Mouse (Mus musculus): ENCODE data around the gene Ndel1. TPM values are rescaled to one million over a fixed set of nuclear protein-coding genes. Genes with fewer than 3 reads are reported as not detected.

Ndel1 gene
- polyA plus RNA-seq, 1 experiment, result 102 TPM

- H3K4me3 ChIP-seq (ENCODE audit: insufficient read depth, low read length), result no peak overlapping the region
- no peaks in the 10 kb centered on the region for H3K4me1 ChIP-seq (ENCODE audit: control insufficient read depth, insufficient read depth, low read length)
- H3K27ac ChIP-seq (ENCODE audit: insufficient read depth, low read length), result no peak overlapping the region
- TF ChIP-seq CTCF (IDR thresholded peaks at IDR 0.05; ENCODE audit: extremely low read depth, insufficient read depth, low read length) (no peak), POLR2A (IDR thresholded peaks at IDR 0.05; ENCODE audit: extremely low read depth, insufficient read depth, low read length) (no peak)
These were observed 84.4 kb downstream of the Ndel1 start for GRCm38 (mm10) chr11:68787222-68787621.

- TF ChIP-seq CTCF (IDR thresholded peaks at IDR 0.05; ENCODE audit: extremely low read depth, insufficient read depth, low read length) (no peak), POLR2A (IDR thresholded peaks at IDR 0.05; ENCODE audit: extremely low read depth, insufficient read depth, low read length) (no peak)
- H3K27ac ChIP-seq (ENCODE audit: insufficient read depth, low read length), result no peak overlapping the region
- no peak overlapping the region for H3K4me3 ChIP-seq (ENCODE audit: insufficient read depth, low read length)
- no peaks in the 10 kb centered on the region for H3K4me1 ChIP-seq (ENCODE audit: control insufficient read depth, insufficient read depth, low read length)
These were observed 85.8 kb downstream of the Ndel1 start for GRCm38 (mm10) chr11:68785813-68786212.

GRCm38 (mm10) chr11:68782336-68782735, 89.3 kb downstream of the Ndel1 start:
- TF ChIP-seq CTCF (IDR thresholded peaks at IDR 0.05; ENCODE audit: extremely low read depth, insufficient read depth, low read length) (no peak), POLR2A (IDR thresholded peaks at IDR 0.05; ENCODE audit: extremely low read depth, insufficient read depth, low read length) (no peak)
- H3K4me3 ChIP-seq (ENCODE audit: insufficient read depth, low read length), result no peak overlapping the region
- peaks cover 6% of the 10 kb centered on the region for H3K4me1 ChIP-seq (ENCODE audit: control insufficient read depth, insufficient read depth, low read length)
- no peak overlapping the region for H3K27ac ChIP-seq (ENCODE audit: insufficient read depth, low read length)

- H3K4me1 ChIP-seq (ENCODE audit: control insufficient read depth, insufficient read depth, low read length), result peaks cover 6% of the 10 kb centered on the region
- TF ChIP-seq CTCF (IDR thresholded peaks at IDR 0.05; ENCODE audit: extremely low read depth, insufficient read depth, low read length), result no peak
- TF ChIP-seq POLR2A (IDR thresholded peaks at IDR 0.05; ENCODE audit: extremely low read depth, insufficient read depth, low read length), result no peak
- H3K4me3 ChIP-seq (ENCODE audit: insufficient read depth, low read length), result no peak overlapping the region
- H3K27ac ChIP-seq (ENCODE audit: insufficient read depth, low read length), result no peak overlapping the region
These were observed 91.1 kb downstream of the Ndel1 start for GRCm38 (mm10) chr11:68780466-68781114.

- peaks cover 6% of the 10 kb centered on the region for H3K4me1 ChIP-seq (ENCODE audit: control insufficient read depth, insufficient read depth, low read length)
- no peak overlapping the region for H3K4me3 ChIP-seq (ENCODE audit: insufficient read depth, low read length)
- TF ChIP-seq POLR2A (IDR thresholded peaks at IDR 0.05; ENCODE audit: extremely low read depth, insufficient read depth, low read length) (no peak), CTCF (IDR thresholded peaks at IDR 0.05; ENCODE audit: extremely low read depth, insufficient read depth, low read length) (no peak)
- H3K27ac ChIP-seq (ENCODE audit: insufficient read depth, low read length), result no peak overlapping the region
These were observed 91.8 kb downstream of the Ndel1 start for GRCm38 (mm10) chr11:68779735-68780465.

- TF ChIP-seq CTCF (IDR thresholded peaks at IDR 0.05; ENCODE audit: extremely low read depth, insufficient read depth, low read length) (no peak), POLR2A (IDR thresholded peaks at IDR 0.05; ENCODE audit: extremely low read depth, insufficient read depth, low read length) (no peak)
- H3K4me3 ChIP-seq (ENCODE audit: insufficient read depth, low read length), result no peak overlapping the region
- H3K27ac ChIP-seq (ENCODE audit: insufficient read depth, low read length), result no peak overlapping the region
- peaks cover 6% of the 10 kb centered on the region for H3K4me1 ChIP-seq (ENCODE audit: control insufficient read depth, insufficient read depth, low read length)
These were observed 92.8 kb downstream of the Ndel1 start for GRCm38 (mm10) chr11:68778855-68779254.

- Histone ChIP-seq H3K27ac (ENCODE audit: insufficient read depth, low read length) (no peak overlapping the region), H3K4me1 (ENCODE audit: control insufficient read depth, insufficient read depth, low read length) (peaks cover 6% of the 10 kb centered on the region), H3K4me3 (ENCODE audit: insufficient read depth, low read length) (no peak overlapping the region)
- no peak for TF ChIP-seq POLR2A (IDR thresholded peaks at IDR 0.05; ENCODE audit: extremely low read depth, insufficient read depth, low read length)
- no peak for TF ChIP-seq CTCF (IDR thresholded peaks at IDR 0.05; ENCODE audit: extremely low read depth, insufficient read depth, low read length)
These were observed 93.7 kb downstream of the Ndel1 start for GRCm38 (mm10) chr11:68777933-68778332.

GRCm38 (mm10) chr11:68776147-68776655, 95.5 kb downstream of the Ndel1 start:
- TF ChIP-seq POLR2A (IDR thresholded peaks at IDR 0.05; ENCODE audit: extremely low read depth, insufficient read depth, low read length) (no peak), CTCF (IDR thresholded peaks at IDR 0.05; ENCODE audit: extremely low read depth, insufficient read depth, low read length) (no peak)
- Histone ChIP-seq H3K4me1 (ENCODE audit: control insufficient read depth, insufficient read depth, low read length) (peaks cover 6% of the 10 kb centered on the region), H3K27ac (ENCODE audit: insufficient read depth, low read length) (no peak overlapping the region), H3K4me3 (ENCODE audit: insufficient read depth, low read length) (no peak overlapping the region)

Other genes starting within 250 kb of the Ndel1 start
- 132 and 140 TPM in 2 replicates for gene Myh10, start 180.3 kb downstream of the Ndel1 start, polyA plus RNA-seq (2012; rRNA removed)
- gene Rnf222, start 16.7 kb upstream of the Ndel1 start, polyA plus RNA-seq (2012; rRNA removed), result 0.04 and 0.06 TPM in 2 replicates
- 1,839 and 1,926 TPM in 2 replicates for gene Rpl26, start 29.7 kb upstream of the Ndel1 start, polyA plus RNA-seq (2012; rRNA removed)
- gene Odf4, start 55.2 kb upstream of the Ndel1 start, polyA plus RNA-seq (2012; rRNA removed), result 0.79 and 1.2 TPM in 2 replicates
- 27.5 and 32.5 TPM in 2 replicates for gene Arhgef15, start 85.6 kb upstream of the Ndel1 start, polyA plus RNA-seq (2012; rRNA removed)
- 12.2 and 12.8 TPM in 2 replicates for gene Slc25a35, start 96.3 kb upstream of the Ndel1 start, polyA plus RNA-seq (2012; rRNA removed)
- gene Rangrf, start 103.3 kb upstream of the Ndel1 start, polyA plus RNA-seq (2012; rRNA removed), result 33.8 and 37.5 TPM in 2 replicates
- 17.6 and 20.9 TPM in 2 replicates for gene Pfas, start 136.6 kb upstream of the Ndel1 start, polyA plus RNA-seq (2012; rRNA removed)
- gene Ctc1, start 144.1 kb upstream of the Ndel1 start, polyA plus RNA-seq (2012; rRNA removed), result 47.0 and 50.0 TPM in 2 replicates
- 0.57 and 1.2 TPM in 2 replicates for gene Aurkb, start 173.8 kb upstream of the Ndel1 start, polyA plus RNA-seq (2012; rRNA removed)
- 32.5 and 34.1 TPM in 2 replicates for gene Borcs6, start 187.9 kb upstream of the Ndel1 start, polyA plus RNA-seq (2012; rRNA removed)
- gene Tmem107, start 198.9 kb upstream of the Ndel1 start, polyA plus RNA-seq (2012; rRNA removed), result 20.6 and 21.4 TPM in 2 replicates
- 1,153 and 1,156 TPM in 2 replicates for gene Vamp2, start 216.6 kb upstream of the Ndel1 start, polyA plus RNA-seq (2012; rRNA removed)
- gene Per1, start 223.4 kb upstream of the Ndel1 start, polyA plus RNA-seq (2012; rRNA removed), result 48.3 and 57.6 TPM in 2 replicates
- gene Hes7, start 248.5 kb upstream of the Ndel1 start, polyA plus RNA-seq (2012; rRNA removed), result 0.50 and 0.83 TPM in 2 replicates

Data from cortical plate, adult 2 months (tissue).